Mouse (Mus musculus) forebrain, embryonic 15.5 days (tissue): ENCODE data around the gene Gm6793. TPM values are rescaled to one million over a fixed set of nuclear protein-coding genes. Genes with fewer than 3 reads are reported as not detected.

Experiments used
- polyA plus RNA-seq: library from polyadenylated mRNA; unstranded; fragments of >200 nt; fragmentation: Nextera tagmentation; extraction: Ambion mirVana; gene quantifications from 2 replicates; pipeline ENCODE4 v1.2.1, GENCODE M21; 2015

Gene Gm6793
- polyA plus RNA-seq, 1 experiment from 2014 or later, result 0.20 TPM

Other genes starting within 250 kb of the Gm6793 start
- gene Cfdp1, start 160.7 kb downstream of the Gm6793 start, polyA plus RNA-seq, result 173 and 181 TPM in 2 replicates
- 4.2 and 4.3 TPM in 2 replicates for gene Tmem170, start 138.3 kb downstream of the Gm6793 start, polyA plus RNA-seq
- gene Chst5, start 104.6 kb downstream of the Gm6793 start, polyA plus RNA-seq, result 2.7 and 2.8 TPM in 2 replicates
- gene Tmem231, start 81.2 kb downstream of the Gm6793 start, polyA plus RNA-seq, result 14.6 and 16.6 TPM in 2 replicates
- gene Gabarapl2, start 74.3 kb downstream of the Gm6793 start, polyA plus RNA-seq, result 483 and 504 TPM in 2 replicates
- gene Adat1, start 22.7 kb downstream of the Gm6793 start, polyA plus RNA-seq, result 9.3 and 9.8 TPM in 2 replicates
- gene Kars, start 3.7 kb downstream of the Gm6793 start, polyA plus RNA-seq, result 178 and 179 TPM in 2 replicates
- 53.6 and 56.2 TPM in 2 replicates for gene Terf2ip, start 3.6 kb downstream of the Gm6793 start, polyA plus RNA-seq